Mouse (Mus musculus) forebrain, embryonic 16.5 days (tissue): ENCODE measurements at regions not wholly inside any gene's neighbourhood (a gene's known extent, or its start where the extent isn't known, plus 50 kb on each side); places are given as distances from the start of the nearest gene placed in this dataset.
A peak's percentile ranks its signal among the peaks of the same experiment; 100 is the strongest.

ENCODE experiments used
- ATAC-seq: fragments of 200-750 bp; cut with Nextera tagmentation; 2 replicates; pipeline ENCODE4 v1.8.0; 2017; ENCODE audit warnings: mild to moderate bottlenecking, moderate library complexity
- H3K27ac ChIP-seq: fragments of 300-500 bp; sonication (generic); 2 replicates; pipeline ENCODE4 v1.5.1; 2014; ENCODE audit warnings: low read length, control low read depth
- H3K27me3 ChIP-seq: fragments of 300-500 bp; sonication (generic); replicated peaks from 2 replicates; pipeline ENCODE4 v1.6.1; 2014; ENCODE audit warnings: low read length; ENCODE audit not compliant: control insufficient read depth, insufficient read depth
- H3K36me3 ChIP-seq: fragments of 300-500 bp; sonication (generic); 2 replicates; pipeline ENCODE4 v1.6.1; 2014; ENCODE audit not compliant: control insufficient read depth, insufficient read depth
- H3K4me1 ChIP-seq: fragments of 300-500 bp; sonication (generic); replicated peaks from 2 replicates; pipeline ENCODE4 v1.6.1; 2014; ENCODE audit warnings: low read length; ENCODE audit not compliant: control insufficient read depth, insufficient read depth
- H3K4me2 ChIP-seq: fragments of 300-500 bp; sonication (generic); 2 replicates; pipeline ENCODE4 v1.6.1; 2014; ENCODE audit warnings: mild to moderate bottlenecking, low read length, control low read depth
- H3K4me3 ChIP-seq: fragments of 300-500 bp; sonication (generic); replicated peaks from 2 replicates; pipeline ENCODE4 v1.5.1; 2014; ENCODE audit warnings: mild to moderate bottlenecking, low read length, control low read depth
- H3K9ac ChIP-seq: fragments of 300-500 bp; sonication (generic); replicated peaks from 2 replicates; pipeline ENCODE4 v1.6.1; 2014; ENCODE audit warnings: low read depth, low read length, control low read depth
- H3K9me3 ChIP-seq: fragments of 300-500 bp; sonication (generic); 2 replicates; pipeline ENCODE4 v1.6.1; 2016; ENCODE audit warnings: low read length; ENCODE audit not compliant: control insufficient read depth
- WGBS: fragments of 180-500 bp; shearing (Covaris S2); extraction: QIAGEN DNeasy Blood & Tissue Kit; methylation state at CpG from one replicate; pipeline ENCODE4 v1.1.7; 2014; 5-methylcytosine and 5-hydroxymethylcytosine counted together

DNA sequence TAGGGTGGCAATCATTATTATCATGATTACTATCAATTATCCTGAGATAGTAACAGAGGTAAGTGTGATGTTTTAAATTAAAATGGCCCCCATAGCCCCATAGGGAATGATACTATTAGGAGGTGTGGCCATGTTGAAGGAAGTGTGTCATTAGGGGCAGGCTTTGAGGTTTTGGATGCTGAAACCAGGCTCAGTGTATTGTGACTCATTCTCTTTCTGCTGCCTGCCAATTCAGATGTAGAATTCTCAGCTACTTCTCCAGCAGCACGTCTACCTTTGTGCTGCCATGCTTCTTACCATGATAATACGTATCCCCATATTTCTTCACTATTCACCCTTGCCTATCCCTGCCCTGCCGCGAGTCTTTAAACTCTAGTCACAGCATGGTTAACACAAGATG, 195.1 kb downstream of the Pten start:
- no peak overlapping the region for H3K27ac ChIP-seq
- H3K4me1 ChIP-seq: peaks cover 5% of the 10 kb centered on the region; the same call in 1 of the 2 replicates
- no peak overlapping the region for H3K4me2 ChIP-seq
- no peaks in the 10 kb centered on the region for H3K27me3 ChIP-seq
- no peak overlapping the region for H3K9ac ChIP-seq
- WGBS: 91% methylated on average over 4 of the region's 4 CpGs
- H3K4me3 ChIP-seq: no peak overlapping the region
- H3K36me3 ChIP-seq: no peaks in the 10 kb centered on the region
- H3K9me3 ChIP-seq: no peaks in the 10 kb centered on the region
- no peak for ATAC-seq

DNA sequence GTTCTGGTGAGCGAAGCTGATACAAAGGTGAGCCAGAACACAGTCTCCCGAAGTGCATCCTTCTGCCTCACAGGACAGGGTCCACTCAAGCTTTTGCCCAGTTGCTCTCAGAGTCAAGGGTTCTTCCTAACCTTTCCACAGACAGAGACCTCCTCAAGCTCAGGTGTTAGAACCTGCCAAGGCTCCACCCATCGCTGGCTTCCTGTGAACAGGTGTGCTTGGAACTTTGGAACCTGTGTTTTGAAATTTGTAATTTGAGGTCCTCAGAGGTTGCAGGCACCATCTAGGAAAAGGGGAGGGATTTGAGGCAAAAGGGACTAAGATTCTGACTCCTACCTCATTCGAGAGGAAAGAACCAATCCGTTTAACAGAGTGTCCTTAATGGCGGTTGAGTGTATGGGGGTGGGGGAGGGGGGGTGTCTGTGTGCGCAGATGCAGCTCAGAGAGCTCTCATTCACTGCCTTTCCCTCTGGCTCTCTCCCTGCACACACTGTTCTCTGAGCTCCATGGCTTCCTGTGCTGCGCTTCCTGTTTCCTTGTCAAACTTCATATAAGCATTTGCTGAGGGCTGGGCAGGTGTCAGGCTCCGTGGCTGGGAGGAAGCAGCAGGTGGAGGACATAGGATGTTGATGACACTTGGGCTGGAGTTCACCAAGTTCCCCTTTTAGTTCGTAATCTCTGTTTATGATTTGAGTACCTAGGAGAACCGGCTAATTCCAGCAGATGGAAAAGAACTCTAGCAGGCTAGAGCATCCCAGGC, 195.8 kb downstream of the Pten start:
- H3K4me1 ChIP-seq: peaks cover 5% of the 10 kb centered on the region; the same call in 1 of the 2 replicates
- H3K27me3 ChIP-seq: no peaks in the 10 kb centered on the region
- H3K4me2 ChIP-seq: no peak overlapping the region
- H3K9me3 ChIP-seq: no peaks in the 10 kb centered on the region
- H3K4me3 ChIP-seq: no peak overlapping the region
- H3K36me3 ChIP-seq: no peaks in the 10 kb centered on the region
- no peak overlapping the region for H3K9ac ChIP-seq
- no peak for ATAC-seq
- H3K27ac ChIP-seq: no peak overlapping the region
- 85% methylated on average over 11 of the region's 11 CpGs for WGBS

DNA sequence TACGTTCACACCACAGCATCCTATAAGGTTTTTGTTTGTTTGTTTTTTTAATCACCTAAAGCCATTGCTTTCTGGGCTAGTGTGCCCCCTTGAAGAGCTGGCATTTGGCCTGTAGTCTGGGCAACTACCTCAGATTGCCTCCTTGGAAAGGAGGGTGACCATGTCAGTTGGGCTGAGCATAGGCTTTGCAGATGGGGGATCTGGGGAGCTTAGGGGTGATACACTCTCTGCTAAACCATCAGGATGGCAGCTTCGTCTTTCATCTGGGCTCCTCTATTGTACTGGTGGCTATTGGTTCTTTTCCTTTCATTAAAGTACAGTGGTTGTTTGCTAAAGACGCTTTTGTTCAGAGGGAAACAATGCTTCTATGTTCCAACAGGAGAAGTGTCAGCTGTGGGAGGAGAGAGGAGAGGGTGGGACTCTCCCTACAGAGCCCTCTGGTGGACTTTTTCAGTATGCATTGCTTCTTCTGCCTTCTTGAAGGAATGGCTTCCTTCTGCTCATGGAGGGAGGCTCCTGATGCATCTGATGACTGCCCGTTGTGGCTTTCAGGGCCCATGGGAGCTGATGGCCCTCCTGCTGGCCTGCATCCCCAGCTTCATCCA, 196.8 kb downstream of the Pten start:
- Histone ChIP-seq H3K27me3 (no peaks in the 10 kb centered on the region), H3K9me3 (no peaks in the 10 kb centered on the region), H3K4me3 (no peak overlapping the region), H3K4me2 (no peak overlapping the region), H3K9ac (no peak overlapping the region), H3K4me1 (peaks cover 5% of the 10 kb centered on the region; the same call in 1 of the 2 replicates), H3K27ac (no peak overlapping the region), H3K36me3 (no peaks in the 10 kb centered on the region)
- ATAC-seq: 0 out of 2 replicates have a peak, but pooled peaks have one; percentile 15
- 29% methylated on average over 4 of the region's 4 CpGs for WGBS

DNA sequence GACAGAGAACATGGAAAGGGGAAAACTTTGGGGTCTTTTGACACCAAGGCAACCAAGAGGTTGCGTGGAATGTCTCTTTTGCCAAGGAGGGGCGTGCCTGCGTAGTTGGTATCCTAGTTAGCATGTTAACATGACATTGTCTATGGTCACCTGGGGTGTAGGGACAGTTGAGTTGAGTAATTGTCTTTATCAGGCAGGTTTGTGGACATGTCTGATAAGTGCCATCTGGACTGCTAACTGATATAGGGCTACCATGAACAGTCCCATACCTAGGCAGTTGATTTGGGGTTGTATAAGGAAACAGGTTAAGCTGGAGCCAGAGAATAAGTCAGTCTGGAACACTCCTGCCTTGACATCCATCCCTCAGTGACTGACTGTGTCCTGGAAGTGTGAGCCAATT, 197.6 kb downstream of the Pten start:
- no peaks in the 10 kb centered on the region for H3K27me3 ChIP-seq
- no peak overlapping the region for H3K27ac ChIP-seq
- H3K9me3 ChIP-seq: no peaks in the 10 kb centered on the region
- H3K4me1 ChIP-seq: peaks cover 5% of the 10 kb centered on the region; the same call in 1 of the 2 replicates
- no peak overlapping the region for H3K4me2 ChIP-seq
- no peak for ATAC-seq
- no peaks in the 10 kb centered on the region for H3K36me3 ChIP-seq
- no peak overlapping the region for H3K4me3 ChIP-seq
- 97% methylated on average over 3 of the region's 3 CpGs for WGBS
- H3K9ac ChIP-seq: no peak overlapping the region

DNA sequence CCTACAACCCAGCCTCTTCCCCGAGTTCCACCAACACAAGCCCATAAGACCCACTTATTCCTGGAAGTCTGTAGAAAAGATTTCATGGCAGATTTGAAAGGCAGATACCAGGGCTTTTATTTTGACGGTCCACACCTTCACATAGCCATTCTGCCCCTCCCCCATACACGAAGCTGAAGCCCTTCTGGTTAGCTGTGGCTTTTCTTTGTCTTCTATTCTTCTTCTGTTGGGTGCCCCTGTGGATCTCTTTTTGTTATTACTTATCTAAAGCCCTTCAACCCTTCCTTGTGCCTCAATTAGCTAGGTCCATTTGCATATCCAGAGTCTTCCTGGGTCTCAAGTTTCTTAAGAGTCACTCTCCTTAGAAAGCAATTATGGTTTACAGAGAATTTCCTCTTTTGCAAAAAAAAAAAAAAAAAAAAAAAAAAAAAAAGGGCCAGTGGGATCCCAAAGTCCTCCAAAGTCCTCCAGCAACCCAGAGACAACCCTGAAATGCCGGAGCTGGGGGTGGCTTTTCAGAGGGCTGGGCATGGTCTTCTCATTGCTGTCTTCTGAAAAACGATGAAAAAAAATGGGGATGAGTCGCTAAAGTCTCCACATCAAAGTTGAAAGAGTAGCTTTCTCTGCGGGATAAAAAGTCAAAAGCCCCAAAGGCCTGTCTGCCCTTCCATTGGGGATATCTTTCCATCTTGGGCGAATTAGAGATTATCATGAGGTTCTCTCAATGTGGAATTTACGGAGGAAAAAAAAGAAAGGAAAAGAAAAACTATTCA, 199.0 kb downstream of the Pten start:
- WGBS: 3% methylated on average over 9 of the region's 9 CpGs
- Histone ChIP-seq H3K27me3 (no peaks in the 10 kb centered on the region), H3K4me3 (no peak overlapping the region)

DNA sequence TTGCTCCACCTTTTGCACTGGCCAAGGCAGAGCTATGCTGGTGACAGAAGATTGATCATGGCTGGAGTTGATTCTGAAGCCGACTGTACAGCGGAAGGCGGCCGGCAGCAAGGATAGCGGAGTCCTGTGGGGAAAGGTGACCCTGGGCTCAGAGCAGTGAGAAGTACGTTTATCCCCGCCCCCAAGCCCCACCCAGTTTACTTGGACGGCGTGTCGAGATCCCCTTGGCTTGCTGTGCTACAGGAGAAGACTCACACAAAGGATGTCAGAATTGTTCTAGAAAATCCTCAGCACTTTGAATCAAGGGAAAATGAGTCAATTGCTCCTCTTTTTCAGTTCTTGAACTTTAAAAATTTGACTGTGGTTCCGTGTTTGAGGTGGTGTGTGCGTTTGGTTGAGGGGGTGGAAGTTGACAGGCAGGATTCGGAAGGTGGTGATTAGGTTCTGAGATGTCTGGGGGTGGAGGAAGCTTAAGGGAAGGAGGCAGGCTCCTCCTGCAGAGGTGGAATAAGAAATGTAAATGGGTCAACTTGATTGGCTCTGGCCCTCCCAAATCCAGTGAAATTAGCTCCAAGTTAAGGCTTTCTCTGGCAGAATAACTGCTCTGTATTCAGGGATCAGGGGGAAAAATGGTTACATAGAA, 199.7 kb downstream of the Pten start:
- peak overlapping the region; percentile 37 for H3K4me2 ChIP-seq
- H3K27ac ChIP-seq: no peak overlapping the region
- H3K4me1 ChIP-seq: peaks cover 5% of the 10 kb centered on the region; the same call in 1 of the 2 replicates
- 7% methylated on average over 13 of the region's 13 CpGs for whole genome bisulfite sequencing
- ATAC-seq: no peak
- H3K27me3 ChIP-seq: no peaks in the 10 kb centered on the region
- H3K9ac ChIP-seq: 0 out of 2 replicates have a peak overlapping the region, but pooled peaks have one; percentile 20
- no peaks in the 10 kb centered on the region for H3K9me3 ChIP-seq
- no peaks in the 10 kb centered on the region for H3K36me3 ChIP-seq
- H3K4me3 ChIP-seq: no peak overlapping the region

More for the DNA sequence above, 199.0 kb downstream of the Pten start:
- no peak for ATAC-seq
- Histone ChIP-seq H3K4me1 (peaks cover 5% of the 10 kb centered on the region; the same call in 1 of the 2 replicates), H3K36me3 (no peaks in the 10 kb centered on the region), H3K4me2 (peak overlapping the region; percentile 37), H3K27ac (no peak overlapping the region), H3K9ac (no peak overlapping the region), H3K9me3 (no peaks in the 10 kb centered on the region)

DNA sequence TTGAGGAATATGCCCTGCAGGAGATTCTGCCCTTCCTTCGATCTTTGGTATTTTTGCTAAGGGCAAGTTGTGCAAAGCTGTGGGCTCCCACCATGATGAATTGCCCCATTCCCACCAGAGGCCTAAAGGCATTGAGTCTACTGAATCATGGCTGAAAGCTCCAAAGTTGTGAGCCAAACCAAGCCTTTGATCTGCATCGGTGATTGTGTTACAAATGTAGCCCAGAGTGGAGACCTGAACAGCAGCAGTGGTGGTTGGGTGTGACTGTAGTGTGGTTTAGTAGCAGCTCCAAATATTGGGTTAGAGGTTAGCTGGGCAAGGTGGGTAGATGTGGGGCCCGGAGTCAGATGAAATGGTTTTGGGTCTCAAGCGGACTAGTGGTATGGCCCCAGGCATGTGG, 201.0 kb downstream of the Pten start:
- Histone ChIP-seq H3K27me3 (no peaks in the 10 kb centered on the region), H3K4me1 (peaks cover 5% of the 10 kb centered on the region; the same call in 1 of the 2 replicates), H3K9ac (no peak overlapping the region), H3K9me3 (no peaks in the 10 kb centered on the region), H3K27ac (no peak overlapping the region), H3K4me3 (no peak overlapping the region), H3K36me3 (no peaks in the 10 kb centered on the region), H3K4me2 (no peak overlapping the region)
- no peak for ATAC-seq
- WGBS: 98% methylated on average over 4 of the region's 4 CpGs

DNA sequence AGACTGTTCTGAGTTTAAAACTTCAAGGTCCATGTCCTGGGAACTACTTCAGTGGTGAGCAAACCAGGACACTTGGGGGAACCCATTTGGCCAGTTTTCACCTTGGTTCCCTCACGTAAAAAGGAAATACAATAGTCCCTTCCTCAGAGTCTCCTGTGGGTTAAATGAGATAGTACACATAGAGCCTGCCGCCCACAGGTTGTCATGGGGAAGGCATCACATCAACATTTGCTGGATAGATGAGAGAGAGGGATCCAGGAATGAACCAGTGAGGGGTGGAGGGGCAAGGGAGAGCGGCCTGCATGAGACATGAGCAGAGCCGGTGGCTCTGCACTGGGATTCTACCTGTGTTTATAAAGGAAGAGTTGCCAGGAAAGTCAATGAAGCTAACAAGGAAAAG, 201.5 kb downstream of the Pten start:
- no peaks in the 10 kb centered on the region for H3K27me3 ChIP-seq
- no peak for ATAC-seq
- no peak overlapping the region for H3K9ac ChIP-seq
- H3K9me3 ChIP-seq: no peaks in the 10 kb centered on the region
- 89% methylated on average over 4 of the region's 4 CpGs for WGBS
- no peaks in the 10 kb centered on the region for H3K36me3 ChIP-seq
- H3K4me3 ChIP-seq: no peak overlapping the region
- H3K4me2 ChIP-seq: no peak overlapping the region
- H3K4me1 ChIP-seq: peaks cover 5% of the 10 kb centered on the region; the same call in 1 of the 2 replicates
- H3K27ac ChIP-seq: no peak overlapping the region

DNA sequence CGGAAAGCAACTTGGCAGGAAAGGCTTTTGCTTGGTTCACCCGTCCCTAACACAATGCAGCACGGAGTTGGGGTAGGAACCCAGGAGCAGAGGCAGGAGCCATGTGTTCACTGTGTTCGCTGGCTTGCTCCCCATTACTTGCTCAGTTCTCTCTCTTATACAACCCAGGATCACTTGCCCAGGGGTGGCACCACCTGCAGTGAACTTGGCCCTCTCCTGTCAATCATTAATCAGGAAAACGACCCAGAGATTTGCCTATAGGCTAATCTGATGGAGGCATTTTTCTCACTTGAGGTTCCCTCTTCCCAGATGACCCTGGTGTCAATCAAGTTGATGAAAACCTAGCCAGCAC, 202.5 kb downstream of the Pten start:
- Histone ChIP-seq H3K4me3 (no peak overlapping the region), H3K36me3 (no peaks in the 10 kb centered on the region), H3K4me2 (no peak overlapping the region), H3K9ac (no peak overlapping the region), H3K4me1 (peaks cover 5% of the 10 kb centered on the region; the same call in 1 of the 2 replicates), H3K27ac (no peak overlapping the region), H3K27me3 (no peaks in the 10 kb centered on the region), H3K9me3 (no peaks in the 10 kb centered on the region)
- ATAC-seq: no peak
- 53% methylated on average over 5 of the region's 5 CpGs for WGBS
